Mouse (Mus musculus) kidney, embryonic 16.5 days (tissue): ENCODE results near the gene Rnf34. TPM values are rescaled to one million over a fixed set of nuclear protein-coding genes. Genes with fewer than 3 reads are reported as not detected.

Experiments
- ATAC-seq: fragments of 200-750 bp; cut with Nextera tagmentation; 2 replicates; pipeline ENCODE4 v1.8.0; 2017; ENCODE audit warnings: moderate TSS enrichment; ENCODE audit not compliant: low FRiP score, low TSS enrichment
- H3K27ac ChIP-seq: fragments of 300-500 bp; sonication (generic); 2 replicates; pipeline ENCODE4 v1.5.1; 2014; ENCODE audit warnings: low read length
- H3K27me3 ChIP-seq: fragments of 300-500 bp; sonication (generic); 2 replicates; pipeline ENCODE4 v1.6.1; 2014; ENCODE audit warnings: low read length, control low read depth, mixed read lengths; ENCODE audit not compliant: insufficient read depth
- H3K36me3 ChIP-seq: fragments of 300-500 bp; sonication (generic); 2 replicates; pipeline ENCODE4 v1.6.1; 2014; ENCODE audit warnings: low read length, control low read depth, mixed read lengths; ENCODE audit not compliant: insufficient read depth
- H3K4me1 ChIP-seq: fragments of 300-500 bp; sonication (generic); 2 replicates; pipeline ENCODE4 v1.6.1; 2014; ENCODE audit warnings: low read length, control low read depth, mixed read lengths; ENCODE audit not compliant: insufficient read depth
- H3K4me2 ChIP-seq: fragments of 300-500 bp; sonication (generic); replicated peaks from 2 replicates; pipeline ENCODE4 v1.6.1; 2014; ENCODE audit warnings: low read depth, low read length
- H3K4me3 ChIP-seq: fragments of 300-500 bp; sonication (generic); 2 replicates; pipeline ENCODE4 v1.5.1; 2014; ENCODE audit warnings: mild to moderate bottlenecking, low read length
- H3K9ac ChIP-seq: fragments of 300-500 bp; sonication (generic); replicated peaks from 2 replicates; pipeline ENCODE4 v1.6.1; 2014; ENCODE audit warnings: low read length
- H3K9me3 ChIP-seq: fragments of 300-500 bp; sonication (generic); 2 replicates; pipeline ENCODE4 v1.6.1; 2016; ENCODE audit warnings: low read length, control low read depth
- WGBS: fragments of 180-500 bp; shearing (Covaris S2); extraction: QIAGEN DNeasy Blood & Tissue Kit; methylation state at CpG from one replicate; pipeline ENCODE4 v1.1.7; 2014; 5-methylcytosine and 5-hydroxymethylcytosine counted together
- polyA plus RNA-seq: library from polyadenylated mRNA; unstranded; fragments of >200 nt; fragmentation: Nextera tagmentation; extraction: Ambion mirVana; gene quantifications from 2 replicates; pipeline ENCODE4 v1.2.1, GENCODE M21; 2015

The Rnf34 gene
- polyA plus RNA-seq, 1 experiment from 2014 or later, result 42.7 TPM

DNA sequence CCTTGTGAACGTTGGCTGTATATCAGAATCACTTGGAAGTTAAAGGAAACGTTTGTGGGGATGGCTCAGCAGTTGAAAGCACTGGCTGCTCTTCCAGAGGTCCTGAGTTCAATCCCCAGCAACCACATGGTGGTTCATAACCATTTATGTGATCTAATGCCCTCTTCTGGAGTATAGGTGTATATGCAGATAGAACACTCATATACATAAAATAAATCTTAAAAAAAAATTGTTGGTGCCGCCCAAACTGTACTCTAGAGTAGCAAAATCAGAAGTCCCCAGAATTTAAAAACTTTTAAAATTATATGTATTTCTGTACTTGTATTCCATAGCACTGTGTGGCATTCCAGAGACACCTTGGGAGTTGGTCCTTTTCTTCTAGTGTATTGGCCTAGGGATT, 6.0 kb downstream of the Rnf34 start:
- H3K9me3 ChIP-seq, result no peaks in the 10 kb centered on the region
- H3K9ac ChIP-seq, result no peak overlapping the region
- WGBS, result 52% methylated on average over 3 of the region's 3 CpGs
- ATAC-seq, result no peak
- H3K27ac ChIP-seq, result no peak overlapping the region
- no peak overlapping the region for H3K4me3 ChIP-seq
- no peaks in the 10 kb centered on the region for H3K27me3 ChIP-seq
- peaks cover 8% of the 10 kb centered on the region for H3K4me1 ChIP-seq
- H3K4me2 ChIP-seq, result no peak overlapping the region
- H3K36me3 ChIP-seq, result no peaks in the 10 kb centered on the region

- Histone ChIP-seq H3K36me3 (peaks cover 34% of the 10 kb centered on the region), H3K27ac (no peak overlapping the region), H3K4me3 (no peak overlapping the region), H3K9ac (no peak overlapping the region), H3K9me3 (no peaks in the 10 kb centered on the region), H3K27me3 (no peaks in the 10 kb centered on the region), H3K4me2 (no peak overlapping the region), H3K4me1 (no peaks in the 10 kb centered on the region)
- WGBS, result 91% methylated on average over 2 of the region's 2 CpGs
- no peak for ATAC-seq
Measured at GRCm38 (mm10) chr5:122863053-122863452, 13.2 kb downstream of the Rnf34 start.

- WGBS, result 82% methylated on average over 3 of the region's 3 CpGs
- Histone ChIP-seq H3K9me3 (no peaks in the 10 kb centered on the region), H3K4me3 (no peak overlapping the region), H3K36me3 (peaks cover 39% of the 10 kb centered on the region), H3K9ac (no peak overlapping the region), H3K27me3 (no peaks in the 10 kb centered on the region), H3K27ac (no peak overlapping the region), H3K4me1 (no peaks in the 10 kb centered on the region), H3K4me2 (no peak overlapping the region)
- ATAC-seq, result no peak
Measured at GRCm38 (mm10) chr5:122872626-122873025, 22.8 kb downstream of the Rnf34 start.

DNA sequence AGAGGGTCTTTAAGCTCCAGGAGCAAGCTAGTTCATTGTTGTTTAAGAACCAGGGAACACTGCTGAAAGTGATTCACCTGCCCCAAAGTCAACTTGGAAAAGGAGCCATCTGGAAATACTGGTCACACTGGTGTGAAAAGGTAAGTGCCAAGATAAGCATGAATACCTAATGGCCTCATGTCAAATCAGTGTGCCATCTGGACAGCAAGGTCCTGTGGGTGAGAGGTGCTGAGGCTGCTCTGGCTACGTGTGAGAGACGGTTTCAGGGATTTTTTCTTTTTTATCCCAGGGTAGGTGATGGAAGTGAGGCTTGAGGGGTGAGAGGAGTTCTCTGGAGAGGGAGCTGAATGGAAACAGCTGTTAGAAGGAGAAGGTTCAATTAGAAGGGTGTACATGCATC, 23.7 kb downstream of the Rnf34 start:
- H3K9ac ChIP-seq, result no peak overlapping the region
- H3K36me3 ChIP-seq, result peaks cover 34% of the 10 kb centered on the region

DNA sequence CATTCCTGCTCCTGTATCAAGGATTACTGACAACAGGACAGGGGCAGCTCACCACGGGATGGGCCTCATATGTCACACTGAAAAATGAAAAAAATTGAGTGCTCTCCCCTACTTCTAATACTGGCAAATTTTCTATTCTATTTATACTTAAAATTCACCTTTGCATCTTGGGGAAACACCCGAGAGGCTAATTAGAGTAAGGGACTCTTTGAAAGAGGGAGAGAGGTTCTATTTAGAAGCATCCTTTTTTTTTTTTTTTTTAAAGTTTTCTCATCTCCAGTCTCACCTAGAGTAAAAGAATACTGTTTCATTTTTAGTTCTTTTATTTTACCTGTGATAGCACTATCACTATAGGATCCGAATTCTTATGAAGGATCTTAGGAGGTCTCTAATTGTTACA, 24.5 kb downstream of the Rnf34 start:
- Histone ChIP-seq H3K27ac (no peak overlapping the region), H3K4me2 (no peak overlapping the region), H3K9me3 (no peaks in the 10 kb centered on the region), H3K27me3 (no peaks in the 10 kb centered on the region), H3K9ac (no peak overlapping the region), H3K4me1 (no peaks in the 10 kb centered on the region), H3K36me3 (peaks cover 38% of the 10 kb centered on the region), H3K4me3 (no peak overlapping the region)
- no peak for ATAC-seq
- 85% methylated on average over 3 of the region's 3 CpGs for WGBS

More for the DNA sequence above, 23.7 kb downstream of the Rnf34 start:
- no peaks in the 10 kb centered on the region for H3K4me1 ChIP-seq
- no peaks in the 10 kb centered on the region for H3K9me3 ChIP-seq
- H3K27me3 ChIP-seq, result no peaks in the 10 kb centered on the region
- H3K4me3 ChIP-seq, result no peak overlapping the region
- no peak for ATAC-seq
- WGBS, result 60% methylated on average over 2 of the region's 2 CpGs
- H3K4me2 ChIP-seq, result no peak overlapping the region
- no peak overlapping the region for H3K27ac ChIP-seq

DNA sequence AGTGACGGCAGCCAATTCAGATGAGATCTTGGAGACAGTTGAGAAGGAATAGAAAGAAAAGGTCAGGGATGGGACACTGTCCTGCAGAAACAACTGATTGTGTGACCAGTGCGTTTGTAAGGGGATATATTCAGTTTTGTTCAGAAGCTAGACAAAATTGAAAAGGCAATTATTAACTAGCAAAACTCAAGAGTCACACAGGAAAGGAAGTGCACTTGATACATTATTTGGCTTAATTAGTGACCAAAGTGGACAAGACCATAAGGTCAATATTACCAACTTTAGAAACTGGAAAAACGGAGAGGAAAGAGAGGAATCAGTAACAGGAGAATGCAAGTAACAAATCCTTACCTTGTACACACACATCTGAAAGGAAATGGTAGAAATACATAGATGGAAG, 26.8 kb downstream of the Rnf34 start:
- H3K9ac ChIP-seq, result no peak overlapping the region; the same call in 1 of the 2 replicates
- no peak for ATAC-seq
- H3K27ac ChIP-seq, result 0 out of 2 replicates have a peak overlapping the region, but pooled peaks have one; percentile 24
- H3K4me3 ChIP-seq, result no peak overlapping the region
- H3K4me2 ChIP-seq, result no peak overlapping the region
- H3K36me3 ChIP-seq, result peaks cover 44% of the 10 kb centered on the region
- 65% methylated on average over 3 of the region's 3 CpGs for WGBS
- H3K4me1 ChIP-seq, result no peaks in the 10 kb centered on the region; the same call in 1 of the 2 replicates
- H3K27me3 ChIP-seq, result no peaks in the 10 kb centered on the region
- H3K9me3 ChIP-seq, result no peaks in the 10 kb centered on the region

DNA sequence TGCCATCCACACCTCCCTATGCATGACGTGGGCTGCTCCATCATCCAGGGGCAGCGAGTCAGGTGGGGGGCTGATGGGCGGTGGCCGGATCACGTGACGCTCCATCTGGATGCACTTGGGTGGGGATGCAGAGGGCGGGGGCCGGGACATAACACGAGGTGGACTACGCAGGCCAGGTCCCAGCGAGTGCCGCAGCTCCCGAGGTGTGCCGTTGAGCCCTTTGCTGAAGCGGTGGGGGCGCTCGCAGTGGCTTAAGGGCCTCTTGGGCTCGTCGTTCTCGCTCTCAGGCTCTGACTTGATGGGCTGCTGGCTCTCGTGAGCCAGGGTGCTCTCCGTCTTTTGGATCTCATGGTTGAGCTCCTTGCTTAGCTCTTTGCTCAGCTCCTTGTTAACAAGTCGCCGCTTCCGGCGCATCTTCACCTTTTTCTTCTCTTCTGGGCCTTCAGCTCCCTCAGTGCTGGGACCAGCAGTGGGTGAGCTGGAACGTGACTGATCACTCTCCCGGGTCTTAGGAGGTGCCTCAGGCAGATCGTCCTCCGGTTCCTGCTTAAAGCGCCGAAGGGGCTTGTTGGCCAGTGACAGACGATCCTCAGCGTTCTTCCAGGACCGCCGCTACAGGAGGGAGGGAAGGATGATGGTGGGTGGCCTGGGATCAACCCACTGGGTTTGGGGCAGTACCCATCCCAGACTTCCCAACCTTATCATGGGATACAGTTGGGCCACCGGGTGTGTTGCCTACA, 30.6 kb downstream of the Rnf34 start:
- H3K27ac ChIP-seq, result no peak overlapping the region
- peaks cover 33% of the 10 kb centered on the region for H3K36me3 ChIP-seq
- 88% methylated on average over 37 of the region's 37 CpGs for WGBS
- no peak for ATAC-seq
- no peaks in the 10 kb centered on the region for H3K27me3 ChIP-seq
- no peak overlapping the region for H3K4me2 ChIP-seq
- H3K4me1 ChIP-seq, result peaks cover 10% of the 10 kb centered on the region
- H3K9me3 ChIP-seq, result no peaks in the 10 kb centered on the region
- no peak overlapping the region for H3K9ac ChIP-seq
- H3K4me3 ChIP-seq, result no peak overlapping the region

DNA sequence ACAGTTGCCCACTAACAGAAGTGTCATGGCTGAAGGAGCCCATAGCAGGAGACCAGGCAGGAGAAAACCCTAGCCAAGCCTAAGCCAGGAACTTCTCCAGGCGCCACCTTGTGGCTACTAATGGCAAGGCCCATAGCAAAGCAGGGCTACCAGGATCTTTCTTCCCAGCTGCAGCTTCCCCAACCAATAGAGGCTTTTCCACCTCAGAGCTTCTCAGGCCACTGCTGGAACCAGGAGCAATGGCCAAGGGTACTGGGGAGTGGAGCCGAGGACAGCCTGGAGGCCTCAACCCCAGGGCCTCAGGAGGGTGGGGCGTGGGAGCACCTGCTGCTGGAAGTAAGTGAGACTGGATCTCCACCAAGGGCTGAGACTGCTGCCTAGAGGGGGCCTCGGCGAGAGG, 31.5 kb downstream of the Rnf34 start:
- Histone ChIP-seq H3K9me3 (no peaks in the 10 kb centered on the region), H3K4me3 (no peak overlapping the region), H3K27me3 (no peaks in the 10 kb centered on the region), H3K27ac (no peak overlapping the region; the same call in 1 of the 2 replicates), H3K4me1 (peaks cover 19% of the 10 kb centered on the region), H3K36me3 (peaks cover 33% of the 10 kb centered on the region), H3K9ac (no peak overlapping the region; the same call in 1 of the 2 replicates), H3K4me2 (no peak overlapping the region)
- peak; percentile 76 for ATAC-seq
- WGBS, result 43% methylated on average over 5 of the region's 5 CpGs

DNA sequence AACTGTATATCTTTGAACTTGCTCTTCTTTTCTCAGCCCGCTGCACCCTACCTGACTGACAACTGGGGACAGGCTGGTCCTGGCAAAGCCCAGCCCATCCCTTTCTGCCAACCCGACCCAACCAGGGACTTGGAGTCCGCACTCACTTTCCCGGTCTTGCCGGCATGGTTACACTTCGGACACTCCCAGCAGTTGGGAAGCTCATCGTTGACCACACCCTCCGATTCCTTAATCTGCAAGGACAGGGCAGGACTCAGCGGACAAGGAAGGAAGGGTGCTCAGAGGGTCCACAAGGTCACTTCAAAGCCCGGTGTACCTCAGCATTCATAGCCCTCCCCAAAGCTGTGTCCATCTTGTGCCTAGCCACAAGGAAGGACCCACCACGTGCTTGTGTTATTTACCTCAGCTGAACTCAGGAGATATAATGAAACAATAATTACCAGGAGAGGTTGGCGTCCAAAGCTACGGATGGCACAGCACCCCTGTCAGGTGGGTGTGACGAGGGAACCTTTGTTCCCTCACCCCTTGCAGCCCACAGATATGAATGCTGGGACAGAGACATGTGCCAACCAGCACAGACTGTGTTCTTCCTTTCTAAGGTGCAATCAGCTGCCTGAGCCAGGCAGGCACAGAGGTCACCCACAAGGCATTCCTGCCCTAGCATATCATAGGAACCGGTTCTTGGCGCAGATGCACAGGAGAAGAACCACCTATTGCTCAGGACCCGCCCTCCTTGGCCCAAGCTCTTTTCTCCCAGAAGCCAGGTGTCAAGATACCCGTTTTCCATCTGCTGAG, 32.6 kb downstream of the Rnf34 start:
- no peak for ATAC-seq
- H3K27ac ChIP-seq, result no peak overlapping the region; the same call in 1 of the 2 replicates
- no peak overlapping the region for H3K9ac ChIP-seq
- no peak overlapping the region for H3K4me3 ChIP-seq
- WGBS, result 90% methylated on average over 18 of the region's 18 CpGs
- no peak overlapping the region for H3K4me2 ChIP-seq
- peaks cover 27% of the 10 kb centered on the region for H3K36me3 ChIP-seq
- H3K27me3 ChIP-seq, result no peaks in the 10 kb centered on the region
- peaks cover 26% of the 10 kb centered on the region for H3K4me1 ChIP-seq
- no peaks in the 10 kb centered on the region for H3K9me3 ChIP-seq

- 72% methylated on average over 9 of the region's 9 CpGs for WGBS
- Histone ChIP-seq H3K9me3 (no peaks in the 10 kb centered on the region), H3K27ac (no peak overlapping the region), H3K4me3 (no peak overlapping the region), H3K27me3 (no peaks in the 10 kb centered on the region), H3K4me1 (peaks cover 33% of the 10 kb centered on the region), H3K4me2 (no peak overlapping the region), H3K36me3 (peaks cover 25% of the 10 kb centered on the region), H3K9ac (no peak overlapping the region)
- ATAC-seq, result no peak
Measured at GRCm38 (mm10) chr5:122883237-122883636, 33.4 kb downstream of the Rnf34 start.
